ENCODE assay signal across 22 mouse cellular contexts in the genomic region with DNA sequence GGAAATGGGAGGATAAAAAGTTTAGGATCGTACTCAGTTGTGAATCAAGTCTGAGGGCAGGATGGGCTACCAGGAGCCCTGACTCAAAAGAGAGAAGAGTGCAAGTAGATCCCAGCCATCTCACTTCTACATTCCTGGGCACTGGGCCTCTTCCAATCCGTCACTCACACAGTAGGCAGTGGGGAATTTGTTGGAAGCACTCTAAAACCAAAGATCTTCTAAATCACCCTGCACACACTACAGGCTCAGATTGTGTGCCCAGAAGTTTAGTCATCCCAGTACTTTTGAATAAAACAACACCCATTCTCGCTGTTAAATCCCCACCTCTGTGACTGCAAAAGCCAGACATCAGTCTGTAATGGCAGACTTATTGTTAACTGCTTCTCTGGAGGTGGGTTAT.
"Had no signal": no experiment of that assay in that cellular context is flagged by ENCODE, and none has a peak within 500 bp of the region (broad histone marks: within the 10 kb centered on the region; RNA-seq: fewer than 3 reads in every experiment).

No protein-coding gene starts in this region.

- H3K9me3 ChIP-seq: heart, embryonic 10.5 days; heart, embryonic 12.5 days; hindbrain, embryonic 10.5 days; hindbrain, embryonic 12.5 days; intestine, embryonic 15.5 days; limb, embryonic 13.5 days; limb, embryonic 15.5 days; liver, embryonic 12.5 days had no signal

- H3K27ac ChIP-seq: heart, embryonic 10.5 days; hindbrain, embryonic 10.5 days; hindbrain, embryonic 12.5 days; hindbrain, embryonic 14.5 days; intestine, embryonic 15.5 days; layer of hippocampus, adult 2 months; left cerebral cortex, adult 2 months; limb, embryonic 13.5 days; limb, embryonic 15.5 days; liver, embryonic 12.5 days; liver, embryonic 14.5 days had no signal

- DNase-seq: gastrocnemius, postnatal 14 days; gastrocnemius, postnatal 36 days; heart, adult 11 months; heart, postnatal 10 days; heart, postnatal 4 days; kidney, adult 18-20 months; kidney, adult 8-10 months; kidney, postnatal 10 days; kidney, postnatal 25 days; kidney, postnatal 4 days had no signal

- H3K27me3 ChIP-seq: heart, embryonic 12.5 days; hindbrain, embryonic 12.5 days; intestine, embryonic 15.5 days; limb, embryonic 13.5 days; limb, embryonic 15.5 days; liver, embryonic 12.5 days had no signal

- H3K4me3 ChIP-seq: heart, embryonic 10.5 days; heart, embryonic 12.5 days; hindbrain, embryonic 10.5 days; hindbrain, embryonic 12.5 days; intestine, embryonic 15.5 days; layer of hippocampus, adult 2 months; left cerebral cortex, adult 2 months; limb, embryonic 13.5 days; limb, embryonic 15.5 days; liver, embryonic 12.5 days had no signal

- H3K4me1 ChIP-seq: heart, embryonic 10.5 days; heart, embryonic 12.5 days; hindbrain, embryonic 10.5 days; hindbrain, embryonic 12.5 days; intestine, embryonic 15.5 days; limb, embryonic 13.5 days; limb, embryonic 15.5 days; liver, embryonic 12.5 days had no signal

- H3K36me3 ChIP-seq: heart, embryonic 10.5 days; heart, embryonic 12.5 days; hindbrain, embryonic 10.5 days; hindbrain, embryonic 12.5 days; intestine, embryonic 15.5 days; limb, embryonic 13.5 days; limb, embryonic 15.5 days; liver, embryonic 12.5 days had no signal
